Mouse (Mus musculus): ENCODE measurements around the gene Entpd1.

GRCm38 (mm10) chr19:40616021-40616420, 3.9 kb downstream of the Entpd1 start:
- TF ChIP-seq CHD2 (IDR thresholded peaks at IDR 0.05; ENCODE audit: low read depth, low read length) (no peak), HCFC1 (IDR thresholded peaks at IDR 0.05; ENCODE audit: borderline replicate concordance, insufficient read depth, low read length) (no peak), ZC3H11A (IDR thresholded peaks at IDR 0.05; ENCODE audit: borderline replicate concordance, low read depth, low read length) (no peak)

Measured in ES-E14 (cell line).